Mouse (Mus musculus): ENCODE results near the gene Gpm6a.

DNA sequence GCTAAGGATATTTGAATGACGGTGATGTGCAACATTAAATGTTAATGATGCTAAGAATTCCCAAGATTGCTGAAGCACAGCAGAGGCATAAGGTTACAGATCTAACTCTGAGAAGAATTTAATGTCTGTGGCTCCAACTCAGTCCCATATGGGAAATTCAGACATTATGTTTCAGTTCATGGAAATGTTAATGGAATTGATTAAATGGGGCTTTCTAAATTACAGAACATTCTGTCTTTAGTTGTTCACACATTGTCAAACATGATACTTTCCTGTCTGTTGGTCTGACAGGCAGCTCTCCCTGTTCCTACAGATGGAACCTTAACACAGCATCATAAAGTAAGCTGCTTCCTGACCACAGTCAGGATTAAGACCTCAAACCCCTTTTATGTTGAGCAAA is 47.8 kb downstream of the Gpm6a start:
- TF ChIP-seq CTCF (IDR thresholded peaks at IDR 0.05; ENCODE audit: low read depth) (no peak), EP300 (IDR thresholded peaks at IDR 0.05; ENCODE audit: low read depth) (no peak)
